Mouse (Mus musculus): ENCODE measurements around the gene Vwa5b2.

DNA sequence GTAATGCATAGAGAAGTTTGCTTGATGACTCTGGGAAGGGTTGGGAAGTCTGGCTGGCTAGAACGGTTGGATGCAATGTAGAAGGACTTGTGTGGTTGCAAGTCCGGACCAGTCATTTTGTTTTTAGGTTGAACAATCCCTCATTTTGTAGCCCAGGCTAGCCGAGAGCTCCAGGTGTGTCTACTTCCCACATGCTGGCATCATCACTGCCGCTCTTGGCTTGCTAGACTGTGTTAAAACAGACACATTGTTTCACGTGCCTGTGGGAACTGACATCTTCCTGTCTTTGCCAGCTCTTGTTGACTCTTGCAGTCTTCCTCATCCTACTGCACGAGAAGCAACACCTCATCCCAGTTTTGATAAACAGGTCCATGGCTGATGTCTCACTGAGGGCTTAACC lies 34.3 kb upstream of the Vwa5b2 start:
- TF ChIP-seq GATA1 (IDR thresholded peaks at IDR 0.05; ENCODE audit: borderline replicate concordance, low read length) (no peak), FLI1 (IDR thresholded peaks at IDR 0.05; ENCODE audit: low read length) (no peak)
